Mouse (Mus musculus): ENCODE measurements around the gene Shank3.
A peak's percentile ranks its signal among the peaks of the same experiment; 100 is the strongest.

Shank3 gene

DNA sequence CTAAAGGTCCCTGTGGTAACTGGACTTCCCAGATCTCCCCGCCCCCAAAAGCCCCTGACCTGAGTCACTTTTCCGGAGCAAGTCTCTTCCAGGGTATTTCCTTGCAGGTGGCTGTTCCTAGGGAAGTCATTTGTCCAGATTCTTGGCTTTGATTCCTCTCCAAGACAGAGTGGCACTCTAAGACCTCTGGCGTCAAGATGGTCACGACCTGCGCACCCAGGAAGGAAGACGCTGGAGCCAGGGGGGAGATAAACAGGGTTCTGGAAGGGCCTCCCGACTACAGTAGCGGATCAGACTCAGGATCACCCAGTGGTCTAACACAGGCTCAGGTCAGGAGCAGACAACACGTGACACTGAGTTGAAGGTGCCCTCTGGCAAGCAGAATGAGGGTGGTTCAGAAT, 22.3 kb upstream of the Shank3 start, which contains the start of gene Arsa:
Gene Arsa (minus strand): TSS at position 335 of the 401 bp plus-strand sequence.
- DNase-seq (ENCODE audit: low read depth), result no peak

DNA sequence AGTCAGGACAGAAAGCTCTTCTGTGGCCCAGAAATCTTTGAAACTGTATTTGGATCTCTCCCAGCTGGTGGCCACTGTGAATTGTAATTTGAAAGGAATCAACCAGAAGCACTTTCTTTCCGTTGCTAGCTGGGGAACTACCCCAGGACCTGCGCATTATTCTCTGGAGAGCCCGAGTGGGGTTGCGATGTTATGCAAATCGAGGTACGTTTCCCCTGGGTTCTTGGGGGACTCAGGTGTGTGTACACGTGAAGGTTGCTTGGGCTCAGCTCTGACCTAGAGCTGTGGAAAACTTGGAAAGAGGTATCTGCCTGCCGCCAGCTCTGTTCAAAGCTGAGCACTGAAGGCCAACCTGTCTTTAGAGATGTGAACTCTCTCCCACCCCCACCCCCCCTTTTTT, 21.6 kb upstream of the Shank3 start:
- DNase-seq (ENCODE audit: low read depth), result no peak

DNA sequence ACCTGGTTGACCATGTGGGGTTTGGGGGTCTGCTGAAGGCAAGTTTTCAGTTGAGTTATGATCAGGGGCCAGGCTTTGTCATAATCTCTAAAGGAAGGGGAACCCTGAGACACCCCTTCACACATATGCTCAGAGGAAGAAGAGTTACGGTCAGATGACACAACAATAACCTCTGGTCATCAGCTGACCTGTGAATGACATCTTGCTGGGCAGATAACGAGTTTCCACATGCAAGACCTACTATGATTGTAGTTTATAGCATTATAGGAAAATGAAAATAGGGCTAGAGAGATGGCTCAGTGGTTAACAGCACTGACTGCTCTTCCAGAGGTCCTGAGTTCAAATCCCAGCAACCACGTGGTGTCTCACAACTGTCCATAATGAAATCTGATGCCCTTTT, 20.8 kb upstream of the Shank3 start:
- DNase-seq (ENCODE audit: low read depth), result no peak

DNA sequence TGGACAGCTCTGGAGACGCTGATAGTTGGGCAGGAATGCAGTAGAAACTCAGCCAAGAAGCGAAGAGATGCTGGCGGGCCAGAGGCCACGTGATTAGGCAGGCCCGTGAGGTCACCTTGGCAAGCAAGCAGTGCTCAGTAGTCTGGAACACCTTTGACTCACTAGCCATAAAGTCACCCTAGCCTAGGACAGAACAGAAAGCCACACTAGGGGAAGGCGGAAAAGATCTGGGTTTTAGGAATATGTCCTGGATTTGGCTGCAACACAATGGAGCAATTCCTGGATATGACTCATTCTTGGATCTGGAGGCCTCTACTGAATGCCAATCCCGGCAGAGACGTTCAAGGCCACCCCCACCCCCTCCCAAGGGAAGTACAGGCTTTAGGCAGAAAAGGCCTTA, 18.8 kb upstream of the Shank3 start:
- DNase-seq (ENCODE audit: low read depth), result no peak

DNA sequence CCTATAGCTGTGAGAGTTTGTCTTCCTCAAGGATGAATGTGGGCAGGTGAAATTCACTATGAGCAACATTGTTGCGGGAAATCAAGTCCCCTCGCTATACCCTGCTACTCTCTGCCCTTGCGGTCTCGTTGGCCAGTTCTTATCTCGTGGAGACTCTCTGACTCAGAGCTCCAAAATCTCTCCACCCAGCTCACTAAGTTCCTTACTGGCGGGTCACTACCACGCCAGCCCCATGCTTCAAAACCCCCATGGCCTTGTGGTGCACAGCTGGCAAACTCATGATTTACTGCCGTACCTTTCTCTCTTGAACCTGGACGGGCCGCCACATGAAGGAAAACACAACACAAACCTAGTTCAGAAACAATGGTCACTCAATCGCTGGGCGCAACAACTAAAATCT, 11.2 kb upstream of the Shank3 start:
- no peak for DNase-seq (ENCODE audit: low read depth)

DNA sequence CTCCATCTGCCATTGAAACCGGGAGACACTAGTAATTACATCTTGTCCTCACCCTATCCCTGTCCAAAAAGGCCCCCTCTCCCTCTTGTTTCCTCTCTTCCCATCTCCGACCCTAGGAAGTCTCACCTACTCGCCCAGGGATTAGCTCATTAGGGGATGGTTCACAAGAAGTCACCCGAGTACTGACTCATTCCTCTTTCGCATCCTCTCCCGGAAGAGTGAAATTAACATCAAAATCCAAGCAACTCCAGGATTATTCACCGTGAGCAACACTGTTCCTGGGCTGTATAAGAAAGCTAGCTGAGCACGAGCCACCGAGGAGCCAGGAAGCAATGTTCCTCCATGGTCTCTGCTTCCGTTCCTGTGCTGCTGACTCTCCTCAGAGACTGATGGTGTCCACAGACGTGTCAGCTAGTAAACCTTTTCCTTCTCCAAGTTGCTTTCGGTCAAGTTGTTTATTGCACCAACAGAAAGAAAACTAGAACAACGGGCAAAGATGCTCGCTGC, 10.8 kb upstream of the Shank3 start:
- DNase-seq (ENCODE audit: low read depth), result no peak

DNA sequence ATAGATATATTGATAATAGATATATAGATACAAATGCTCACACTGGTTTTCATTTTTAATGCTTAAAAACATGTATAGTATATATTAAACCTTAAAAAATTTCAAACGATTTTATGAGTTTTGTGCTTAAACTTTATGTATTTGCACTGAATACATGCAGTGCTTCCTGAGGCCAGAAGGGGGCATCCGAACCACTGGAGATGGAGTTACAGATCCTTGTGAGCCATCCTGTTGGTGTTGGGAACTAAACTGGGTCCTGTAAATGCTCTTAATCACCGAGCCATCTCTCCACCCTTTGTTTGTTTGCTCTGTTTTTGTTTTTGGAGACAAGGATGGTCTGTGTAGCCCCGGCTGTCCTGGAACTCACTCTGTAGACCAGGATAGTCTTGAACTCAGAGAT, 4.5 kb upstream of the Shank3 start:
- DNase-seq (ENCODE audit: low read depth), result no peak

DNA sequence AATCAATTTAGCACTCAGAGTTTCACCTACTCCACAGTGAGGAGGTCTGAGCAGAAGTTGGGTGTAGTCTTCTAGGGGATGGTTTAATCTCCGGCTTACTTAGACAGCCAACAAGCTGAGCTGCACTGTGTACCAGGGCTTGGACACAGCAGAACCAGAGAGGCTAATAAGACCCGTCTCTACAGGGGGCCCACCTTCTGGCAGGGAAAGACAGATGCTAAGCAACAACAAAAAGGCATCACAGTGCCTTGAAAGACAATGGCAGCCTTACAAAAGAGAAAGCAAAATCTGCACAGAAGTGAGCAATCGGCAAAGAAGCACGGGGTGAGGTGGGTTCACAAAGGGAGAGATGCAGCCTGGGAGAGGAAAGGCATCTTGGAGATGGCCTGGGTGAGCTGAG, 3.3 kb upstream of the Shank3 start:
- no peak for DNase-seq (ENCODE audit: low read depth)

DNA sequence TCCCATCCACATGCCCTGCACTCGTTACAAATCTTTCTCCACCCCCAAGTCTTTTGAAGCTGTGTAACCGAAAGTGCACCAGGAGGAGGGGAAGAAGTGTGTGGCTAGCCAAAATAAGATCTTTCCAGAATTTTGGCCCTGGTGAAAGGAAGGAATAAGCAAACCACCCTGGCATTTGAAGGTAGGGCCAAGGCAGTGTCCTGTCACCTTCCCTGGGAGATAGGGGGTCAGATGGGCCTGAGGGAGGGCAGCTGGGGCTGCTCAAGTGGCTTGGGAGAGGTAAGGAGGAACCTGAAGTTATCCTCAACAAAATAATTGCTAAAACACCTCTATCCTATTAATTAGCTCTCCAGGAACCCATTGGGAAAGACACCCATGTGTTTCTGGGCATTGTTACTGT, 2.6 kb upstream of the Shank3 start:
- no peak for DNase-seq (ENCODE audit: low read depth)

DNA sequence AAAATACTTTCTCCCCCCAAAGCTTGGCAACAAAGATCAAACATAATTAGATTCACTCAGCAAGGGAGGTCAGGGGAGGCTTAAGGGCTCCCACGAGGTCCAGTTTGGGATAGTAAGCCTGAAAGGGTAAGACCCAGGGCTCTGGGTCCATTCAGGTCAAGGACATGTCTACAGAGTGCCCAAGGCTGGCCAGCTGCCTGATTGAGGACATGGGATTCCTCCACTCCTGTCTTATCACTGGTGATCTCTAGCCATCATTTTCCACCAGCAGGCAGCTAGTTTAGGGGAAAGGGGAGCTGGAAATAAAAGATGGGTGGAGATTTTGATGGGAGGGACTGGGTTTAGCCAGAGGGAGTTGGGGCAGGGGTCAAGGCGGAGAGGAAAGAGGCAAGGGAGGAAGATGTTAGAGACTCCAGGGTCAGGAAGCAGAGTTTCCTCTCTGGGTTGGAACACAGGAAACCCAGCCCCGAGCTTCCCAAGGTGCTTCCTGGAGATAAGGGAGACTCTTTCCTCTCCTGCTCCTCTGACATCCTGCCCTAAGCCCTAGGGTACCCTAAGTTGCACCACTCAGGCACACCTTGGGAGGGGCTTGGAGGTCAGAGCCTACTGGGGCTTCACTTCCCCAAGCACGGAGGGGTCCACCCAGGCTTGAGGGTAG, 1.9 kb upstream of the Shank3 start:
- no peak for DNase-seq (ENCODE audit: low read depth)

DNA sequence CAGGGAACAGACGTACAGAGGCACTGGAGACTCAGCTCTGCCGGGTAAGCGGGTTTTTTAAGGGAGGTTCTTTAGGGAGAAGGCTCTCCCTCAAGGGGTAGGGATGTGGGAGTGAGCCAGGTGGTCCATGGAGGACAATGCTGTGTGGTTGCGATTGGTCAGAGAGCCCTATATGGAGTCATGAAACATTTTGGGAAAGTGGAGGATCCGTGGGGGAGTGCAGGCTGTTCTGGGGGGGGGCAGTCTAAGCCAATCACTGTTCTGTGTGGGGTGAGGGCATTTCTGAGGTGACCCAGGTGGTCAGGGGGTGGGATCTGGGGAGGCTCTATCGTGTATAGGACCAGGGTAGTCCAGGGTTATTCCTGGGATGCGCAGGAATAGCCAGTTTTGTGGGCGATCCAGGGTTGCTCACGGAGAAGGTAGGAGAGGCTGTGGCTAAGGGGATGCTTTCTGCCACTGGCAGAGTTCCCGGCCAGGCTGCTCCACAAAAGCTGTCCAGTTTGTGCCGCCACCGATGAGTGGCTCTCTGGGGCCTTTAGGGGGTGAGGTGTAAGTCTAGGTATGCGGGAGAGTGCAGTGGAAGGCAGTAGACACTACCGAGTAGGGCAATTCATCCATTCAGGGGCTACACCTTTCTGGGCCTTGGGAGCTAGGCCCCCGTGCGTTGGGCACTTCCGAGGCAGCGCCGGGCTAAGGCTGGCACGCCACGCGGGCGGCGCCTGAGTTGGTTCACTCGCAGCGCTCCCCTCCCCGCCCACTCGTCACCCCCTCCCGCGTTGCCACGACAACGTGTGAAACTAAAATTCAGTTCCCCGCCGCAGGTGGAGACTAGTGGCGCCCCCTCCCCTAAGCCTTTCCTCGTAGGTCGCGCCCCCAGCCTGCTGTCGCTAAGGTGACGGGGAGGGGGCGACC, 1.1 kb upstream of the Shank3 start:
- peak; percentile 65 for DNase-seq (ENCODE audit: low read depth)

DNA sequence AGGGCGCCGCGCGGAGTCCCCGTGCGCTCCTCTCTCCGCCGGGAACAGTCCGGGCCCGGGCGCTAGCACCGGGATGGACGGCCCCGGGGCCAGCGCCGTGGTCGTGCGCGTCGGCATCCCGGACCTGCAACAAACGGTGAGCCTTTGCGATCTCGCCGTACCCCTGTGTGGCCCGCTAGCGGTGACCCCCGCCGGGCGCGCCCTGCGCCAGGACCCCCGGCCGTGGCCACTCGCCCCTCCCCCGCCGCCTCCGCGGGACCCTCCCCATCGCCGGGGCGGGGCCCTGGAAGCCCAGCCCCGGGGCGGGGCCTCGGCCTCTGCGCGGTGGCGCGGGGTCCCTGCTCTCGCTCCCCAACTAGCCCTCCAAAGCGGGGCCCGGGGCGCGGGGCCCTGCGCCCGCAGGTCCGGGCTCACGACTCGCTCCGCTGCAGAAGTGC, 379 bp downstream of the Shank3 start:
- no peak for DNase-seq (ENCODE audit: low read depth)

DNA sequence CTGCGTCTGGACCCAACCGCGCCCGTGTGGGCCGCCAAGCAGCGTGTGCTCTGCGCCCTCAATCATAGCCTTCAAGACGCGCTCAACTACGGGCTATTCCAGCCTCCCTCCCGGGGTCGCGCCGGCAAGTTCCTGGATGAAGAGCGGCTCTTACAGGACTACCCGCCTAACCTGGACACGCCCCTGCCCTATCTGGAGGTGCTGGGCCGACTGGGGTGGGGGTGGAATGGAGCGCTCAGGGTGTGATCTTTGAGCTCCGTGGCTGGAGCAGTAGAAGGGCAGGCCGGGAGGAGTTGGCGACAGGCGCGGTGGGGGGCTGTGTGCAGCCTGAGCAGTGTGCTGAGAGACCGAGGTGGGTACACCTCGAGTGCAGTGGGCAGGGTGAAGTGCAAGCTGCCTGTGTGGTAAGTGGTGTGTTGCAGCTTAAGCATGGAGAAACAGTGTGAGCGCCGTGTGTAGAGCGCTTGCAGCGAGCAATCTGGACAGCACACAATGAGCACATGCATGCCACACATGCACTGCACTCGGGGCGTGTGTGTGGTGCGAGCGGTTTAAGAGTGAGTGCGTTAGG, 883 bp downstream of the Shank3 start:
- DNase-seq (ENCODE audit: low read depth), result no peak

DNA sequence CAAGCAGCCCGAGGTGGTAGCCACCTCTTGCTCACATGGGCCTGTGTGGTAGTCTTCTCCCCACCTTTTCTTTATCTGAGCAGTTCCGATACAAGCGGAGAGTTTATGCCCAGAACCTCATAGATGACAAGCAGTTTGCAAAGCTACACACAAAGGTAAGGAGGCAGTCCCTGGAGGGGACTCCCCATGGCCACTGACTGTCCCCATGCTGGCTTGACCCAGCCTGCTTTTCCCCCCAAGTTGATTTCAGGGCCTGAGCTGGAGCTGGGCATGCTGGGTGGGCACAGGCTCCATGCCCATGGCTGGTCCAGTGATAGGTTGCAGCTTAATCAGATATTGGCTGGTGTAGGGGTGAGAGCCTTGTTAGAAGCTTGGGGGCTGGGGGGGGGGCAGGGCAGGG, 1.9 kb downstream of the Shank3 start:
- no peak for DNase-seq (ENCODE audit: low read depth)

DNA sequence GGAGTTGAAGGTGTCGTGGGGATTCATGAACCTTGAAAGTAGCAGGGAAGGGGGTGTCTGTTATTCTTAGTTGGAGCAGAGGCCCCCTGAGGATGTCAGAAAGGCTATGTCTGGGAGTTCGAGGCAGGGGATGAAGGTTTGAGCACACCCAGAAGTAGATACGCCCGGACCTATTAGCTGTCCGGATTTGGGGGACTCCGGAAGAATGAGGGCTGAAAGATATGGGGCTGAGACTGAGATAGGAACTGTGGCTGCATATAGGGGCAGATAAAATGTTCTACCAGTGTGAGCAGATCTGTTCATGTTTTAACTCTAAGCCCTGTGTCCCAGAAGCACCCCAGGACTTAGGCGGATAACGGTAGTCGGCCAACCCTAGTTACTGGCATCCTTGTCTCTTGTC, 5.4 kb downstream of the Shank3 start:
- no peak for DNase-seq (ENCODE audit: low read depth)

DNA sequence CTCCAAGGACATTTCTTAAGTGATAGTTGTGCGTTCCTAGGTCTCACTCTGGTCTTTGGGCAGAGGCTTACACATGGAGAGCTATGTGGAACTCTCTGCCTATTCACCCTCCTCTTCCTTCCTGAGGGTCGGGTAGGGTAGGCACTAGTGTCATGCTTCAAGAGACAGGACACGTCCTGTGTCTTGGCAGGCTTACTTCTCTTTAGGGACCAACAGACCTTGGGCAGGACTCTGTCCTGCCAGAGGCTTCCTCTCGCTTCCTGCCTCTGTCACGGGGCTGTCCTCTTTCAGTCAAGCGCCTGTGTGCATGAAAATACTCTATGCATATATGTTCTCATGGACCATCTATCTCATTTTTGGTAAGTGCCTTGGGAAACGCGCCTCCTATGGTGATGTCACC, 8.3 kb downstream of the Shank3 start:
- no peak for DNase-seq (ENCODE audit: low read depth)

DNA sequence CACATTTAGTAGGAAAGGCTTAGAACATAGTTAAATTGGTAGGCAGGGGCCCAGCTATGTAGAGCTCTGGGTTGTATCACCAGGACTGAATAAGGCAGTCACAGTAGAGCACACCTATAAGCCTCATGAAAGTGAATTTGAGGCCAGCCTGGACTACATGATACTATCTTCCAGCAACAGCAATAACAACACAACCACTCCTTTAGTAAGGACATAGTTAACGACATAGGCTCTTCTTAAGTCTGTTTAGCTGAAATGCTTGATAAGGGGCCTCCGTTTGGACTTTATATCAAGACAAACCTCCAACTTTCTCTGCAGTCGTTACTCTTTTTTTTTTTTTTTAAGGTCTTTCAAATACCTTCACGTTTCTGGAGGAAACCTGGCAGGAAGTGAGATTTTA, 13.3 kb downstream of the Shank3 start:
- no peak for DNase-seq (ENCODE audit: low read depth)

DNA sequence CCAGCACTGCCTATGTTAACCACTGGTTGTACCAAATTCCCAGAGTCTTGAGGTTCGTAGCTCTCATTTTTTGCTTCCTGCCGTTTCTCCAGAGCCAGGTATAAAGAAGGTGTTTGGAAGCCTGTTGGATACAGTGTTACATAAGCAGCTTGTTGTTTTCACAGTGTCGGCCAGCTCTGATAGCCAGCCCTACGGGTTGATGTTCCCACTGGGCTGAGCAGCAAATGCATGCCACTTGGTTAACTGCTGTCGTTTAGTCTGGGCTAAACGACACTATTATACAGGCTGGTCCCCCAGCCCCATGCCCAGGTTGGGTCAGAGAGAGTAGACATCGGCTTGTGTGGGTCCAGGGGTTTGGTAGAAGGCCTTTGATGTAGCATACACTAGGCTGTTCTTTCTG, 22.5 kb downstream of the Shank3 start:
- DNase-seq (ENCODE audit: low read depth), result no peak

DNA sequence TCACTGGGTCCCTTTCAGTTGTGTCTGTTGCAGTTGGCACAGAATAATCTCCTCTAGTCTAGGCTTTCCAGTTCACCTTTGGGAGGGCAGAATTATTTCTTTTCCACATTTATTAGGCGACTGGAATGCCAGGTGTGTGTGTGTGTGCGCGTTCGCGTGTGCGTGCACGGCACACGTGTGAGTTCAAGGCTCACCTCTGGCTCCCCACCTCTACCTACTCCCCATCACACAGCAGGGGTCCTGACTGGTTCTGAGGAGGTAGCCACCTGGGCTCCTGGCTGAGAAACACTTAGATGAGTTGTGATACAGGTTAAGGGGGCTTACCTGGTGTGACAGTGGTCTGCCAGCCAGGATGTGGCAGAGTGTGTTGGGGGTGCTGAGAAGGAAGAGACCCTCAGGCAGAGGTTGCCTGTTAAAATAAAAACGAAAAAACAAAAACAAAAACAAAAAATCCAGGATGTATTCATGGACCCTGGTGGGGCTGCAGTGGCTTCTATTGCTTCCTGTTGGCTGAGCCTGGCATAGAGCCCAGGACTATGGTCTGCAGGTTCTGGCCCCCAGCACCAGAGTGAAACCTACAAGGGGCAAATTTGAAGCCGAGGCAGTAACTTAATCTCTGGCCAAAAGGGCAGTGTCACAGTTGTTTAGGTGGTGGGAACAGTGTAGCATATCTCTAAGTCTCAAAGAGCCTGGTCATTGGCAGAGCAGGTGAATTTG, 23.3 kb downstream of the Shank3 start:
- no peak for DNase-seq (ENCODE audit: low read depth)

DNA sequence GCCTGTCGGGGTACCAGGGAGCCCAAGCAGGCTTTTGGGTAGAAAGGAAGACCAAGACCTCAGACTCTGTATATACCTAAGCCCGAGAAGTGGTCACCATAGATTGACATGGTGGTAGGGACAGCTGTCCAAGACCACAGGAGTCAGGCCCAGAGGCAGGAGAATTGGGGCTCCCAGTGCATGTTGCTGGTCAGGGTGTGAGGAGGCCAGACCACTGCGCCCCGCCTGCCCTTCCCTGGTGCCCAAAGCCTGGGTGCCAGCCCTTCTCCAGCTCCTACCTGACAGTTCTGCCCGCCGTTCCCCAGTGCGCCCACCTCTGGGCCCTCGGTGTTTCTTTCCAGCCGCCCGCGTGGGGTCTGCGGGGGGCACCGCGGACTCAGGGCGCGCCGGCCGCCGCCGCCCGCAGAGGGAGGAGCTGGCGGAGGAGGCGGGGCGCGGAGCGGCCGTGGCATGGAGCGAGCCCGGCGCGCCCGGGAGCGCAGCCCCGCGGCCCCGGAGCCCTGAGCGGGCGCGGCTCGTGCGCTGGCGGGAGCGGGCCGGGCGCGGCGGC, 23.9 kb downstream of the Shank3 start:
- DNase-seq (ENCODE audit: low read depth), result no peak

DNA sequence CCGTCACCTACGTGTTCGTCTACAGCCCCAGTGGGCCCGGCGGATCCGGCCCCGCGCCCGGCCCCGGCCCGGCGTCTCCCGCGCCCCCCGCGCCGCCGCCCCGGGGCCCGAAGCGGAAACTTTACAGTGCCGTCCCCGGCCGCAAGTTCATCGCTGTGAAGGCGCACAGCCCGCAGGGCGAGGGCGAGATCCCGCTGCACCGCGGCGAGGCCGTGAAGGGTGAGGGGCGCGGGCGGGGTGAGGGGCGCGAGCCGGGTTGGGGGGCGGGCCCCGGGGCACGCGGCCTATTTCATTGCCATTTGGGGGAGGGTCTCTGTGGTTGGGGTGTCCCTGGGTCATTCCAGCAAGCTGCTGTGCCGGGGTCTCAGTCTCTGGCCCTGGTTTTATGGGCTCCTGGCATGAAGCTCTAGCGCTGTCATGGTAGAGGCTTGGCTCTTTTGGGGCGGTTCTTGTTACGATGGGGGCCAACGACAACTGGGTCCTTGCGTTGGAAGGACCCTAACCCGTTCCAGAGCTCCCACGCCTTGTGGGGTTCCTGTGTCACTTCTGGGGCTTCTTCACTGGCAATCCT, 24.7 kb downstream of the Shank3 start:
- no peak for DNase-seq (ENCODE audit: low read depth)

Measured in naive thymus-derived CD4-positive, alpha-beta T cell, adult 2 months (primary cell).